Mouse (Mus musculus) limb, embryonic 11.5 days (tissue): ENCODE measurements around the gene Gm20521. TPM values are rescaled to one million over a fixed set of nuclear protein-coding genes. Genes with fewer than 3 reads are reported as not detected.

Experiments used
- ATAC-seq: fragments of 200-750 bp; cut with Nextera tagmentation; 2 replicates; pipeline ENCODE4 v1.8.0; 2017; ENCODE audit warnings: low read depth; ENCODE audit not compliant: insufficient number of reproducible peaks, low FRiP score, low TSS enrichment
- DNase-seq: peaks from one replicate; pipeline ENCODE4 v3.0.0-alpha.2; 2015; ENCODE audit warnings: low spot score
- H3K27ac ChIP-seq: fragments of 300-500 bp; sonication (generic); replicated peaks from 2 replicates; pipeline ENCODE4 v1.5.1; 2014; ENCODE audit warnings: low read depth, mild to moderate bottlenecking, low read length
- H3K27me3 ChIP-seq: fragments of 300-500 bp; sonication (generic); 2 replicates; pipeline ENCODE4 v1.6.1; 2014; ENCODE audit warnings: mild to moderate bottlenecking, low read length, mixed read lengths; ENCODE audit not compliant: control insufficient read depth, insufficient read depth
- H3K36me3 ChIP-seq: fragments of 300-500 bp; sonication (generic); 2 replicates; pipeline ENCODE4 v1.6.1; 2014; ENCODE audit warnings: mild to moderate bottlenecking, low read length, moderate library complexity, mixed read lengths; ENCODE audit not compliant: control insufficient read depth, insufficient read depth
- H3K4me1 ChIP-seq: fragments of 300-500 bp; sonication (generic); 2 replicates; pipeline ENCODE4 v1.6.1; 2014; ENCODE audit warnings: low read length, mixed read lengths; ENCODE audit not compliant: control insufficient read depth, insufficient read depth
- H3K4me2 ChIP-seq: fragments of 300-500 bp; sonication (generic); 2 replicates; pipeline ENCODE4 v1.6.1; 2014; ENCODE audit warnings: low read depth, mild to moderate bottlenecking, moderate library complexity; ENCODE audit not compliant: severe bottlenecking
- H3K4me3 ChIP-seq: fragments of 300-500 bp; sonication (generic); 2 replicates; pipeline ENCODE4 v1.5.1; 2014; ENCODE audit warnings: low read depth, low read length
- H3K9ac ChIP-seq: fragments of 300-500 bp; sonication (generic); 2 replicates; pipeline ENCODE4 v1.6.1; 2014; ENCODE audit warnings: mild to moderate bottlenecking, low read length
- H3K9me3 ChIP-seq: fragments of 300-500 bp; sonication (generic); 2 replicates; pipeline ENCODE4 v1.6.1; 2016; ENCODE audit warnings: low read length; ENCODE audit not compliant: control insufficient read depth
- WGBS: fragments of 180-500 bp; shearing (Covaris S2); extraction: QIAGEN DNeasy Blood & Tissue Kit; methylation state at CpG from one replicate; pipeline ENCODE4 v1.1.7; 2014; 5-methylcytosine and 5-hydroxymethylcytosine counted together
- polyA plus RNA-seq: library from polyadenylated mRNA; unstranded; fragments of >200 nt; fragmentation: Nextera tagmentation; extraction: Ambion mirVana; gene quantifications from 2 replicates; pipeline ENCODE4 v1.2.1, GENCODE M21; 2014

Gene Gm20521
- polyA plus RNA-seq: 0.56 TPM in 1 of 2 replicates, not detected in the other

GRCm38 (mm10) chr14:54883154-54884021 is at the start of gene Gm20521, which contains the start of gene Bcl2l2:
Gene Gm20521 (plus strand): TSS chr14:54883441.
Gene Bcl2l2 (plus strand): TSS chr14:54883377.
- Histone ChIP-seq H3K4me1 (peaks cover 9% of the 10 kb centered on the region), H3K36me3 (no peaks in the 10 kb centered on the region), H3K9me3 (no peaks in the 10 kb centered on the region), H3K4me2 (peak within 1 kb of the TSS; percentile 66), H3K27ac (peak within 1 kb of the TSS; percentile 72), H3K27me3 (no peaks in the 10 kb centered on the region; the same call in 1 of the 2 replicates), H3K9ac (peak within 1 kb of the TSS; percentile 53), H3K4me3 (peak within 1 kb of the TSS; percentile 38)
- WGBS: 1% methylated on average over 27 of the region's 27 CpGs
- DNase-seq (peak; percentile 83), ATAC-seq (peak; percentile 81)

- no peak for ATAC-seq
- Histone ChIP-seq H3K27ac (no peak overlapping the region), H3K4me3 (no peak overlapping the region), H3K9me3 (no peaks in the 10 kb centered on the region), H3K36me3 (no peaks in the 10 kb centered on the region), H3K27me3 (no peaks in the 10 kb centered on the region), H3K4me2 (no peak overlapping the region), H3K4me1 (no peaks in the 10 kb centered on the region), H3K9ac (no peak overlapping the region)
- DNase-seq: no peak
- 4% methylated on average over 4 of the region's 4 CpGs for WGBS
Measured at GRCm38 (mm10) chr14:54843461-54843860, 39.8 kb upstream of the Gm20521 start.

GRCm38 (mm10) chr14:54855726-54856125 is 27.5 kb upstream of the Gm20521 start:
- H3K4me1 ChIP-seq: no peaks in the 10 kb centered on the region
- no peak overlapping the region for H3K4me3 ChIP-seq
- H3K27ac ChIP-seq: no peak overlapping the region
- no peaks in the 10 kb centered on the region for H3K9me3 ChIP-seq
- DNase-seq (no peak), ATAC-seq (no peak)
- H3K9ac ChIP-seq: no peak overlapping the region
- WGBS: 100% methylated on average over 3 of the region's 3 CpGs
- H3K27me3 ChIP-seq: no peaks in the 10 kb centered on the region
- no peak overlapping the region for H3K4me2 ChIP-seq
- peaks cover 4% of the 10 kb centered on the region; the same call in 1 of the 2 replicates for H3K36me3 ChIP-seq

GRCm38 (mm10) chr14:54856703-54857102 is 26.5 kb upstream of the Gm20521 start:
- no peak overlapping the region for H3K4me2 ChIP-seq
- H3K9me3 ChIP-seq: no peaks in the 10 kb centered on the region
- H3K27me3 ChIP-seq: no peaks in the 10 kb centered on the region
- ATAC-seq (no peak), DNase-seq (no peak)
- peaks cover 4% of the 10 kb centered on the region; the same call in 1 of the 2 replicates for H3K36me3 ChIP-seq
- H3K9ac ChIP-seq: no peak overlapping the region
- no peak overlapping the region for H3K27ac ChIP-seq
- 84% methylated on average over 7 of the region's 7 CpGs for WGBS
- H3K4me1 ChIP-seq: no peaks in the 10 kb centered on the region
- H3K4me3 ChIP-seq: no peak overlapping the region

- DNase-seq (no peak), ATAC-seq (no peak)
- Histone ChIP-seq H3K9me3 (no peaks in the 10 kb centered on the region), H3K27ac (no peak overlapping the region), H3K27me3 (no peaks in the 10 kb centered on the region), H3K9ac (no peak overlapping the region), H3K4me2 (no peak overlapping the region), H3K36me3 (peaks cover 4% of the 10 kb centered on the region; the same call in 1 of the 2 replicates), H3K4me1 (no peaks in the 10 kb centered on the region), H3K4me3 (no peak overlapping the region)
- 93% methylated on average over 9 of the region's 9 CpGs for WGBS
Measured at GRCm38 (mm10) chr14:54857891-54858290, 25.4 kb upstream of the Gm20521 start.

- Histone ChIP-seq H3K27me3 (no peaks in the 10 kb centered on the region), H3K4me2 (no peak overlapping the region), H3K9ac (no peak overlapping the region), H3K4me1 (no peaks in the 10 kb centered on the region), H3K9me3 (no peaks in the 10 kb centered on the region), H3K27ac (no peak overlapping the region), H3K4me3 (no peak overlapping the region), H3K36me3 (peaks cover 4% of the 10 kb centered on the region; the same call in 1 of the 2 replicates)
- WGBS: 44% methylated on average over 2 of the region's 2 CpGs
- DNase-seq: peak; percentile 76
- ATAC-seq: no peak
Measured at GRCm38 (mm10) chr14:54860511-54860910, 22.7 kb upstream of the Gm20521 start.

- under 1% methylated on average over 56 of the region's 56 CpGs for WGBS
- no peaks in the 10 kb centered on the region for H3K9me3 ChIP-seq
- H3K4me1 ChIP-seq: no peaks in the 10 kb centered on the region
- H3K4me3 ChIP-seq: peak overlapping the region; percentile 81
- DNase-seq (peak; percentile 95), ATAC-seq (peak; percentile 99)
- peak overlapping the region; percentile 72 for H3K4me2 ChIP-seq
- H3K9ac ChIP-seq: peak overlapping the region; percentile 88
- H3K27me3 ChIP-seq: no peaks in the 10 kb centered on the region
- H3K36me3 ChIP-seq: no peaks in the 10 kb centered on the region
- peak overlapping the region; percentile 60; the same call in 1 of the 2 replicates for H3K27ac ChIP-seq
Measured at GRCm38 (mm10) chr14:54863501-54864312, 19.5 kb upstream of the Gm20521 start.
